Mouse (Mus musculus) bone marrow, adult 2 months (tissue): Measurements from ENCODE around the gene Sirt1. TPM values are rescaled to one million over a fixed set of nuclear protein-coding genes. Genes with fewer than 3 reads are reported as not detected.
"Not testable (repeated sequence)": the region's sequence is repeated elsewhere in the genome, so short reads cannot be mapped to it uniquely, and the experiment has no call there.

ENCODE experiments used
- H3K27ac ChIP-seq: fragments of 200-500 bp; 2 replicates; pipeline ENCODE4 v1.5.1; 2012; ENCODE audit warnings: low read depth, mild to moderate bottlenecking, control low read depth, inconsistent platforms, low read length; ENCODE audit not compliant: control insufficient read depth, poor library complexity, insufficient read depth
- H3K4me1 ChIP-seq: fragments of 200-500 bp; 2 replicates; pipeline ENCODE4 v1.6.1; 2011; ENCODE audit warnings: low read length; ENCODE audit not compliant: control insufficient read depth, insufficient read depth
- H3K4me3 ChIP-seq: fragments of 200-500 bp; replicated peaks from 2 replicates; pipeline ENCODE3; 2011; ENCODE audit warnings: mild to moderate bottlenecking, low read depth, low read length, control low read depth; ENCODE audit not compliant: control insufficient read depth
- CTCF ChIP-seq: fragments of 200-500 bp; IDR thresholded peaks from 2 replicates; pipeline ENCODE4 v1.5.1; 2011; ENCODE audit warnings: low read length, control low read depth; ENCODE audit not compliant: control insufficient read depth, insufficient read depth
- POLR2A ChIP-seq: fragments of 200-500 bp; IDR thresholded peaks from 2 replicates; pipeline ENCODE4 v1.6.1; 2011; ENCODE audit warnings: low read depth, mild to moderate bottlenecking, control low read depth, low read length, borderline replicate concordance; ENCODE audit not compliant: control insufficient read depth
- WGBS: fragments of 180-500 bp; shearing (Covaris S2); methylation state at CpG from one replicate; pipeline ENCODE4 v1.1.7; 2018; 5-methylcytosine and 5-hydroxymethylcytosine counted together
- polyA plus RNA-seq: library from polyadenylated mRNA; stranded (reverse); fragments of >200 nt; gene quantifications from 2 replicates; pipeline ENCODE4 v1.2.4, GENCODE M21; 2011; ENCODE audit warnings: low replicate concordance; ENCODE audit not compliant: missing spikeins, insufficient read depth, insufficient read length

The Sirt1 gene
- polyA plus RNA-seq, 1 experiment = 19.4 TPM

DNA sequence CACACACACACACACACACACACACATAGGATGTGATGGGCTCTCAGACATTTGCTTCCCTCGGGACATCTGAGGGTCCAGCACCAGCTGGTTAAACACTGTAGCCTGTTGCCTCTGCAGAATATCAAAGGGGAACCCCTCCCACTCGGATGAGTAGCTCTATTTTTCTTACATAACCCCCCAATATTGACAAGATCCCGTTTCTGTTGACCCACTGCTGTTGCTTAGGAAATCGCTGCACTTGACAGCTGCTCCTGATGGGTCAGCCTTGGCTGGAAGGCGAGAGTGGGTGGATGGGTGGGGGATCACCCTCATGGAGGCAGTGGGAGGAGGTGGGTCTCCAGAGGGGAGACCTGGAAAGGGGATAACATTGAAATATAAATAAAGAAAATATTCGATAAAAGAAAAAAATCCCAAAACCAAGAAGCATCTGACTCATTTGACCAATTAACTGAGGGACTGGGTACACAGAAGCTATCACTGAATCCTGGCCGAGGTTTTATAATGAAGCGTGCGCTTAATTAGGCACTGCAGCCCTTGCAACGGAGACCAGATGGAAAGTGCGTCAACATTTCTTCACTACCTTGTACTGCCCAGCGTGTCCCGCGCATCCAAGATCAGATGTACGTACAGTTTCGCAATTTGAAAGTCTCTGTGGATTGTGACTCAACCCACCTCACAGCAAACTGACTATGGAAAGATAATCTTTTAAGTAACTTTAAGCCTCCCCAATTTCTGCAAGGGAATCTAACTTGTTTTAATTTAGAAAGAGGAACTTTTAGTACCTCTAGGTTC, 28.9 kb upstream of the Sirt1 start:
- Histone ChIP-seq H3K4me1 (peaks cover 1% of the 10 kb centered on the region), H3K4me3 (peak overlapping the region; percentile 28), H3K27ac (no peak overlapping the region)
- TF ChIP-seq POLR2A = no peak
- no peak for TF ChIP-seq CTCF
- 42% methylated on average over 16 of the region's 16 CpGs for WGBS

GRCm38 (mm10) chr10:63403636-63404035, 22.1 kb upstream of the Sirt1 start:
- no peak overlapping the region for H3K27ac ChIP-seq
- WGBS = 80% methylated on average over 2 of the region's 2 CpGs
- TF ChIP-seq CTCF = no peak
- no peak for TF ChIP-seq POLR2A
- no peaks in the 10 kb centered on the region for H3K4me1 ChIP-seq
- no peak overlapping the region for H3K4me3 ChIP-seq

DNA sequence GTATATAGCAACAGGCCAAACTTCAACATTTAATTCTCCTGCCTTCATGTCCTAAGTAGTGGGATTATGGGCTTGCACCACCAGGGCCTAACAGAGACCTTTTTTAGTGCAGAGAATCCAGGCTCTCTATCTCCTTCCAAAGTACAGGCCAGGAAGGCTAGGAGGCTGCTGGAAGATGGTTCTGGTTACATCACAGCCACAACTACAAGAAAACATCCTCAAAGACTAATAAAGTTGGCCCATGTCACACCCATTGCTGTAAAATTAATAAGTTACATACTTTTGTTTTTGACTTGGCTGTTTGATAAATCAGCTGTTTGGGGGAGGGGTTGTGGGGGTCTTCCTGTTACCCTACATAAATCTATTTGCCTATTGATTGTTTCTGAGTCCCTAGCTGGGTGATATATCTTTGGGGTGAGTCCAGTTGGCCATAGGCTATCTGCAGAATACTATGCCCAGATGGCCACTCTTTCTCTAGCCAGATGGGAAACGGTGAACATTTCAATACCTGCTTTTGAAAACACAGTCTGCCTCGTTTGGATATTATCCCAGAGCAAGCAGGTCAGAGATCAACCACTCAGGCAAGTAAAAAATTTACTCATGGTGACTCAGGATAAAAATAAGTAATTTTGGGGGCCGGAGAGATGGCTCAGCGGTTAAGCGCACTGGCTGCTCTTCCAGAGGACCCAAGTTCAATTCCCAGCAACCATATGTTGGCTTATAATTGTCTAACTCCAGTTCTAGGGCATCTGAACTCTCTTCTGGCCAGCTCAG, 21.4 kb upstream of the Sirt1 start:
- TF ChIP-seq POLR2A (no peak), CTCF (no peak)
- Histone ChIP-seq H3K4me3 (no peak overlapping the region), H3K4me1 (no peaks in the 10 kb centered on the region), H3K27ac (no peak overlapping the region)
- 85% methylated on average over 5 of the region's 5 CpGs for WGBS

GRCm38 (mm10) chr10:63396963-63397362, 15.5 kb upstream of the Sirt1 start:
- WGBS = 89% methylated on average over 10 of the region's 10 CpGs
- Histone ChIP-seq H3K4me3 (no peak overlapping the region), H3K27ac (no peak overlapping the region), H3K4me1 (no peaks in the 10 kb centered on the region)
- TF ChIP-seq CTCF = no peak
- no peak for TF ChIP-seq POLR2A

DNA sequence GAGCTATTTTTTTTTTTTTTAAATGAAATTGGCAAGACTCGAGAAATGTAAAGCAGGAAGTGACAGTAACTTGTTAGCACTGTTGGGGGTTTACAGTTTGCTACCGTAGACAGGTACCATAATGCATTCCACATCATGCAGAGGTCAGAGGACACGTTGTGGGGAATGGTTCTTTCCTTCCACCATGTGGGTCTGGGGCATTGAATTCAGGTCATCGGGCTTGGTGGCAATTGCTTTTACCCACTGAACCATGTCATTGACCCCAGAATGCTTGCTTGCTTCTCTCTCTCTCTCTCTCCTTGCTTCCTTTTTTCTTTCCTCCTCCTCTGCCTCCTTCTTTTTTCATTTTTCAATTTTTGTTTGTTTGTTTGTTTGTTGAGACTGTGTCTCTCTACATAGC, 7.4 kb upstream of the Sirt1 start:
- TF ChIP-seq CTCF (no peak), POLR2A (no peak)
- H3K27ac ChIP-seq = no peak overlapping the region
- no peaks in the 10 kb centered on the region for H3K4me1 ChIP-seq
- 62% methylated on average over 4 of the region's 4 CpGs for whole genome bisulfite sequencing
- H3K4me3 ChIP-seq = no peak overlapping the region

- no peak for TF ChIP-seq POLR2A
- TF ChIP-seq CTCF = no peak
- Histone ChIP-seq H3K27ac (no peak overlapping the region), H3K4me1 (no peaks in the 10 kb centered on the region; the same call in 1 of the 2 replicates), H3K4me3 (no peak overlapping the region)
- WGBS = 1% methylated on average over 10 of the region's 10 CpGs
Observed at GRCm38 (mm10) chr10:63386991-63387390, 5.5 kb upstream of the Sirt1 start.

GRCm38 (mm10) chr10:63386444-63386843, 4.9 kb upstream of the Sirt1 start:
- Histone ChIP-seq H3K27ac (no peak overlapping the region), H3K4me3 (peak overlapping the region; percentile 69), H3K4me1 (no peaks in the 10 kb centered on the region; the same call in 1 of the 2 replicates)
- WGBS = under 1% methylated on average over 19 of the region's 19 CpGs
- peak; percentile 83; the same call in 1 of the 2 replicates for TF ChIP-seq POLR2A
- TF ChIP-seq CTCF = no peak

GRCm38 (mm10) chr10:63385897-63386296, 4.4 kb upstream of the Sirt1 start:
- not testable (repeated sequence) for H3K4me1 ChIP-seq, H3K4me3 ChIP-seq, H3K27ac ChIP-seq
- WGBS = 26% methylated on average over 5 of the region's 5 CpGs
